Mouse (Mus musculus) right cerebral cortex, postnatal 14 days (tissue): ENCODE data around the gene Mn1.

Experiments used
- DNase-seq: peaks from one replicate; pipeline ENCODE4 v3.0.0; 2022

Gene Mn1

GRCm38 (mm10) chr5:111436260-111436659, 19.1 kb downstream of the Mn1 start:
- DNase-seq, result no peak

- DNase-seq, result no peak
Measured at GRCm38 (mm10) chr5:111437205-111437604, 20.0 kb downstream of the Mn1 start.

- no peak for DNase-seq
Measured at GRCm38 (mm10) chr5:111438336-111438735, 21.2 kb downstream of the Mn1 start.

- DNase-seq, result no peak
Measured at GRCm38 (mm10) chr5:111438821-111439220, 21.7 kb downstream of the Mn1 start.

GRCm38 (mm10) chr5:111440264-111440663, 23.1 kb downstream of the Mn1 start:
- DNase-seq, result no peak

GRCm38 (mm10) chr5:111442151-111442871, 25.1 kb downstream of the Mn1 start:
- DNase-seq, result no peak

- no peak for DNase-seq
Measured at GRCm38 (mm10) chr5:111443636-111444035, 26.5 kb downstream of the Mn1 start.

- DNase-seq, result no peak
Measured at GRCm38 (mm10) chr5:111444361-111444760, 27.2 kb downstream of the Mn1 start.

- DNase-seq, result no peak
Measured at GRCm38 (mm10) chr5:111446652-111447051, 29.5 kb downstream of the Mn1 start.

- DNase-seq, result no peak
Measured at GRCm38 (mm10) chr5:111449700-111450099, 32.5 kb downstream of the Mn1 start.

GRCm38 (mm10) chr5:111454240-111454639, 37.1 kb downstream of the Mn1 start:
- DNase-seq, result no peak

GRCm38 (mm10) chr5:111454876-111455275, 37.7 kb downstream of the Mn1 start:
- DNase-seq, result no peak

GRCm38 (mm10) chr5:111458675-111459074, 41.5 kb downstream of the Mn1 start:
- no peak for DNase-seq

- no peak for DNase-seq
Measured at GRCm38 (mm10) chr5:111465811-111466299, 48.7 kb downstream of the Mn1 start.

GRCm38 (mm10) chr5:111466429-111466828, 49.3 kb downstream of the Mn1 start:
- no peak for DNase-seq

- DNase-seq, result no peak
Measured at GRCm38 (mm10) chr5:111467699-111468098, 50.5 kb downstream of the Mn1 start.

- DNase-seq, result no peak
Measured at GRCm38 (mm10) chr5:111469195-111469882, 52.2 kb downstream of the Mn1 start.

GRCm38 (mm10) chr5:111470875-111471274, 53.7 kb downstream of the Mn1 start:
- DNase-seq, result no peak

GRCm38 (mm10) chr5:111473425-111473824, 56.3 kb downstream of the Mn1 start:
- DNase-seq, result peak; percentile 66

- no peak for DNase-seq
Measured at GRCm38 (mm10) chr5:111475721-111476120, 58.6 kb downstream of the Mn1 start.

- no peak for DNase-seq
Measured at GRCm38 (mm10) chr5:111476141-111476540, 59.0 kb downstream of the Mn1 start.

- no peak for DNase-seq
Measured at GRCm38 (mm10) chr5:111485907-111486306, 68.7 kb downstream of the Mn1 start.

- DNase-seq, result no peak
Measured at GRCm38 (mm10) chr5:111489022-111489616, 72.0 kb downstream of the Mn1 start.

GRCm38 (mm10) chr5:111490599-111490998, 73.4 kb downstream of the Mn1 start:
- DNase-seq, result no peak
